Mouse (Mus musculus): ENCODE measurements around the gene Gm21762.
"Not testable (repeated sequence)": the region's sequence is repeated elsewhere in the genome, so short reads cannot be mapped to it uniquely, and the experiment has no call there.

Gm21762 gene

GRCm38 (mm10) chr13:120215847-120216246 is at the start of gene Gm21762:
TSS of gene Gm21762 (minus strand) at chr13:120215947.
- DNase-seq (ENCODE audit: low read depth), result not testable (repeated sequence)

GRCm38 (mm10) chr13:120262870-120263269 is 47.1 kb upstream of the Gm21762 start, which contains the start of gene AF067061:
TSS of gene AF067061 (plus strand) at chr13:120263114.
- not testable (repeated sequence) for DNase-seq (ENCODE audit: low read depth)

GRCm38 (mm10) chr13:120259718-120260117 is 44.0 kb upstream of the Gm21762 start:
- not testable (repeated sequence) for DNase-seq (ENCODE audit: low read depth)

GRCm38 (mm10) chr13:120258817-120259658 is 43.3 kb upstream of the Gm21762 start:
- DNase-seq (ENCODE audit: low read depth), result not testable (repeated sequence)

GRCm38 (mm10) chr13:120251208-120251924 is 35.6 kb upstream of the Gm21762 start:
- DNase-seq (ENCODE audit: low read depth), result not testable (repeated sequence)

GRCm38 (mm10) chr13:120238811-120239210 is 23.1 kb upstream of the Gm21762 start, which contains the start of gene Gm21731:
TSS of gene Gm21731 (plus strand) at chr13:120239111.
- not testable (repeated sequence) for DNase-seq (ENCODE audit: low read depth)

- peak; percentile 8 for DNase-seq (ENCODE audit: low read depth)
Observed at GRCm38 (mm10) chr13:120232447-120233049, 16.8 kb upstream of the Gm21762 start.

- not testable (repeated sequence) for DNase-seq (ENCODE audit: low read depth)
Observed at GRCm38 (mm10) chr13:120231798-120232197, 16.1 kb upstream of the Gm21762 start.

GRCm38 (mm10) chr13:120223012-120223659 is 7.4 kb upstream of the Gm21762 start:
- not testable (repeated sequence) for DNase-seq (ENCODE audit: low read depth)

GRCm38 (mm10) chr13:120220922-120221321 is 5.2 kb upstream of the Gm21762 start:
- peak; percentile 8 for DNase-seq (ENCODE audit: low read depth)

- DNase-seq (ENCODE audit: low read depth), result not testable (repeated sequence)
Observed at GRCm38 (mm10) chr13:120196189-120196821, 19.4 kb downstream of the Gm21762 start.

GRCm38 (mm10) chr13:120172133-120172532 is 43.6 kb downstream of the Gm21762 start, which contains the start of gene Gm21818:
TSS of gene Gm21818 (plus strand) at chr13:120172433.
- not testable (repeated sequence) for DNase-seq (ENCODE audit: low read depth)

- DNase-seq (ENCODE audit: low read depth), result peak; percentile 14
Observed at GRCm38 (mm10) chr13:120168301-120168700, 47.4 kb downstream of the Gm21762 start.
